Mouse (Mus musculus) liver, postnatal 0 days (tissue): Measurements from ENCODE around the gene Klf13. TPM values are rescaled to one million over a fixed set of nuclear protein-coding genes. Genes with fewer than 3 reads are reported as not detected.

Experiments
- ATAC-seq: fragments of 200-750 bp; cut with Nextera tagmentation; 2 replicates; pipeline ENCODE4 v1.8.0; 2017; ENCODE audit warnings: mild to moderate bottlenecking, moderate library complexity
- DNase-seq: peaks from one replicate; pipeline ENCODE4 v3.0.0-alpha.2; 2016
- H3K27ac ChIP-seq: fragments of 300-500 bp; sonication (generic); 2 replicates; pipeline ENCODE4 v1.5.1; 2014; ENCODE audit warnings: antibody characterized with exemption, moderate library complexity, mild to moderate bottlenecking, low read depth
- H3K27me3 ChIP-seq: fragments of 300-500 bp; sonication (generic); 2 replicates; pipeline ENCODE4 v1.6.1; 2014; ENCODE audit warnings: low read length, control low read depth, mixed read lengths; ENCODE audit not compliant: insufficient read depth
- H3K36me3 ChIP-seq: fragments of 300-500 bp; sonication (generic); replicated peaks from 2 replicates; pipeline ENCODE4 v1.6.1; 2014; ENCODE audit warnings: mild to moderate bottlenecking, control low read depth, low read length, moderate library complexity, mixed read lengths; ENCODE audit not compliant: insufficient read depth
- H3K4me1 ChIP-seq: fragments of 300-500 bp; sonication (generic); 2 replicates; pipeline ENCODE4 v1.6.1; 2014; ENCODE audit warnings: antibody characterized with exemption, mild to moderate bottlenecking, control low read depth; ENCODE audit not compliant: insufficient read depth
- H3K4me2 ChIP-seq: fragments of 300-500 bp; sonication (generic); 2 replicates; pipeline ENCODE4 v1.6.1; 2014; ENCODE audit warnings: low read depth, mild to moderate bottlenecking, low read length, moderate library complexity, mixed read lengths
- H3K4me3 ChIP-seq: fragments of 300-500 bp; sonication (generic); 2 replicates; pipeline ENCODE4 v1.5.1; 2014; ENCODE audit warnings: low read depth, low read length
- H3K9ac ChIP-seq: fragments of 300-500 bp; sonication (generic); replicated peaks from 2 replicates; pipeline ENCODE4 v1.6.1; 2014; ENCODE audit warnings: mild to moderate bottlenecking, moderate library complexity
- H3K9me3 ChIP-seq: fragments of 300-500 bp; sonication (generic); 2 replicates; pipeline ENCODE4 v1.6.1; 2016; ENCODE audit warnings: mild to moderate bottlenecking, control low read depth, low read length, mixed read lengths
- CTCF ChIP-seq: sonication (generic); IDR thresholded peaks from 2 replicates; pipeline ENCODE4 v1.5.1; 2016; ENCODE audit warnings: antibody characterized with exemption, low read depth
- EP300 ChIP-seq: IDR thresholded peaks from 2 replicates; pipeline ENCODE4 v1.6.1; 2016; ENCODE audit warnings: antibody characterized with exemption, low read depth, mild to moderate bottlenecking
- WGBS: fragments of 180-500 bp; shearing (Covaris S2); extraction: QIAGEN DNeasy Blood & Tissue Kit; methylation state at CpG from one replicate; pipeline ENCODE4 v1.1.7; 2014; ENCODE audit not compliant: insufficient replicate concordance; 5-methylcytosine and 5-hydroxymethylcytosine counted together
- polyA plus RNA-seq: library from polyadenylated mRNA; unstranded; fragments of >200 nt; fragmentation: Nextera tagmentation; extraction: Ambion mirVana; gene quantifications from 2 replicates; pipeline ENCODE4 v1.2.1, GENCODE M21; 2015

Klf13 gene
- polyA plus RNA-seq, 1 experiment from 2014 or later: 25.7 TPM

GRCm38 (mm10) chr7:63936188-63936985, 2.3 kb downstream of the Klf13 start:
- Histone ChIP-seq H3K4me1 (peaks cover 54% of the 10 kb centered on the region), H3K9ac (peak overlapping the region; percentile 97), H3K36me3 (no peaks in the 10 kb centered on the region; the same call in 1 of the 2 replicates), H3K9me3 (no peaks in the 10 kb centered on the region), H3K27me3 (no peaks in the 10 kb centered on the region), H3K27ac (peak overlapping the region; percentile 96), H3K4me2 (peak overlapping the region; percentile 98), H3K4me3 (peak overlapping the region; percentile 88)
- WGBS: 1% methylated on average over 34 of the region's 34 CpGs
- TF ChIP-seq EP300: peak; percentile 77; the same call in 1 of the 2 replicates
- TF ChIP-seq CTCF: peak; percentile 49
- DNase-seq (peak; percentile 90), ATAC-seq (no peak)

- Histone ChIP-seq H3K9ac (peak overlapping the region; percentile 97), H3K4me1 (peaks cover 51% of the 10 kb centered on the region), H3K27me3 (no peaks in the 10 kb centered on the region), H3K36me3 (no peaks in the 10 kb centered on the region; the same call in 1 of the 2 replicates), H3K9me3 (no peaks in the 10 kb centered on the region), H3K27ac (peak overlapping the region; percentile 96), H3K4me2 (peak overlapping the region; percentile 98), H3K4me3 (peak overlapping the region; percentile 88)
- 38% methylated on average over 8 of the region's 8 CpGs for WGBS
- TF ChIP-seq CTCF: no peak
- TF ChIP-seq EP300: no peak
- ATAC-seq (no peak), DNase-seq (no peak)
These were observed 2.9 kb downstream of the Klf13 start for GRCm38 (mm10) chr7:63935809-63936187.

GRCm38 (mm10) chr7:63934530-63934929, 4.2 kb downstream of the Klf13 start:
- Histone ChIP-seq H3K36me3 (no peaks in the 10 kb centered on the region; the same call in 1 of the 2 replicates), H3K4me3 (peak overlapping the region; percentile 88), H3K4me1 (peaks cover 48% of the 10 kb centered on the region), H3K9me3 (no peaks in the 10 kb centered on the region), H3K9ac (peak overlapping the region; percentile 97), H3K4me2 (peak overlapping the region; percentile 98), H3K27me3 (no peaks in the 10 kb centered on the region), H3K27ac (peak overlapping the region; percentile 78)
- no peak for ATAC-seq
- 60% methylated on average over 1 of the region's 1 CpGs for WGBS
- no peak for DNase-seq
- no peak for TF ChIP-seq CTCF
- no peak for TF ChIP-seq EP300

- Histone ChIP-seq H3K27ac (peak overlapping the region; percentile 78), H3K4me1 (peaks cover 54% of the 10 kb centered on the region), H3K4me3 (peak overlapping the region; percentile 18), H3K27me3 (no peaks in the 10 kb centered on the region), H3K9me3 (no peaks in the 10 kb centered on the region), H3K9ac (peak overlapping the region; percentile 0; the same call in 1 of the 2 replicates), H3K4me2 (peak overlapping the region; percentile 98), H3K36me3 (no peaks in the 10 kb centered on the region; the same call in 1 of the 2 replicates)
- no peak for DNase-seq
- 42% methylated on average over 6 of the region's 6 CpGs for WGBS
- no peak for TF ChIP-seq CTCF
- peak; percentile 76 for TF ChIP-seq EP300
- ATAC-seq: no peak
These were observed 4.8 kb downstream of the Klf13 start for GRCm38 (mm10) chr7:63933905-63934304.

- WGBS: 61% methylated on average over 3 of the region's 3 CpGs
- peaks cover 63% of the 10 kb centered on the region for H3K4me1 ChIP-seq
- TF ChIP-seq CTCF: no peak
- no peak for TF ChIP-seq EP300
- peak overlapping the region; percentile 19; the same call in 1 of the 2 replicates for H3K4me2 ChIP-seq
- H3K9me3 ChIP-seq: no peaks in the 10 kb centered on the region
- no peak for ATAC-seq
- no peak overlapping the region for H3K4me3 ChIP-seq
- no peak for DNase-seq
- H3K36me3 ChIP-seq: no peaks in the 10 kb centered on the region; the same call in 1 of the 2 replicates
- no peaks in the 10 kb centered on the region for H3K27me3 ChIP-seq
- no peak overlapping the region for H3K27ac ChIP-seq
- no peak overlapping the region for H3K9ac ChIP-seq
These were observed 6.3 kb downstream of the Klf13 start for GRCm38 (mm10) chr7:63932461-63932860.

- no peak overlapping the region for H3K27ac ChIP-seq
- ATAC-seq: no peak
- DNase-seq: no peak
- H3K4me2 ChIP-seq: no peak overlapping the region
- no peak overlapping the region for H3K9ac ChIP-seq
- WGBS: 89% methylated on average over 5 of the region's 5 CpGs
- no peaks in the 10 kb centered on the region for H3K9me3 ChIP-seq
- no peaks in the 10 kb centered on the region; the same call in 1 of the 2 replicates for H3K36me3 ChIP-seq
- TF ChIP-seq EP300 (no peak), CTCF (no peak)
- no peaks in the 10 kb centered on the region for H3K27me3 ChIP-seq
- peaks cover 76% of the 10 kb centered on the region for H3K4me1 ChIP-seq
- H3K4me3 ChIP-seq: no peak overlapping the region
These were observed 7.9 kb downstream of the Klf13 start for GRCm38 (mm10) chr7:63930766-63931165.
